Mouse (Mus musculus): ENCODE measurements at regions not wholly inside any gene's neighbourhood (a gene's known extent, or its start where the extent isn't known, plus 50 kb on each side); places are given as distances from the start of the nearest gene placed in this dataset.
"Not testable (repeated sequence)": the region's sequence is repeated elsewhere in the genome, so short reads cannot be mapped to it uniquely, and the experiment has no call there.

- WGBS, result 49% methylated on average over 2 of the region's 2 CpGs
- Histone ChIP-seq H3K9me3 (no peaks in the 10 kb centered on the region), H3K27ac (no peak overlapping the region), H3K36me3 (no peaks in the 10 kb centered on the region), H3K4me2 (replicated peaks) (no peak overlapping the region), H3K27me3 (replicated peaks) (no peaks in the 10 kb centered on the region), H3K4me1 (replicated peaks) (no peaks in the 10 kb centered on the region), H3K9ac (no peak overlapping the region), H3K4me3 (replicated peaks) (no peak overlapping the region)
- no peak for ATAC-seq
These were observed 447.6 kb upstream of the Arid1b start for GRCm38 (mm10) chr17:4546579-4546978.

- 81% methylated on average over 4 of the region's 4 CpGs for WGBS
- not testable (repeated sequence) for H3K4me2 ChIP-seq (replicated peaks); H3K4me3 ChIP-seq (replicated peaks); ATAC-seq; H3K36me3 ChIP-seq; H3K4me1 ChIP-seq (replicated peaks); H3K9ac ChIP-seq; H3K27ac ChIP-seq; H3K9me3 ChIP-seq; H3K27me3 ChIP-seq (replicated peaks)
These were observed 441.1 kb upstream of the Arid1b start for GRCm38 (mm10) chr17:4553026-4553425.

GRCm38 (mm10) chr17:4563641-4564040, 430.5 kb upstream of the Arid1b start:
- WGBS, result 58% methylated on average over 3 of the region's 3 CpGs
- no peaks in the 10 kb centered on the region for H3K4me1 ChIP-seq (replicated peaks)
- H3K4me2 ChIP-seq (replicated peaks), result no peak overlapping the region
- no peak overlapping the region for H3K4me3 ChIP-seq (replicated peaks)
- no peak for ATAC-seq
- no peaks in the 10 kb centered on the region for H3K36me3 ChIP-seq
- no peaks in the 10 kb centered on the region for H3K9me3 ChIP-seq
- H3K27ac ChIP-seq, result no peak overlapping the region
- no peaks in the 10 kb centered on the region for H3K27me3 ChIP-seq (replicated peaks)
- no peak overlapping the region for H3K9ac ChIP-seq

DNA sequence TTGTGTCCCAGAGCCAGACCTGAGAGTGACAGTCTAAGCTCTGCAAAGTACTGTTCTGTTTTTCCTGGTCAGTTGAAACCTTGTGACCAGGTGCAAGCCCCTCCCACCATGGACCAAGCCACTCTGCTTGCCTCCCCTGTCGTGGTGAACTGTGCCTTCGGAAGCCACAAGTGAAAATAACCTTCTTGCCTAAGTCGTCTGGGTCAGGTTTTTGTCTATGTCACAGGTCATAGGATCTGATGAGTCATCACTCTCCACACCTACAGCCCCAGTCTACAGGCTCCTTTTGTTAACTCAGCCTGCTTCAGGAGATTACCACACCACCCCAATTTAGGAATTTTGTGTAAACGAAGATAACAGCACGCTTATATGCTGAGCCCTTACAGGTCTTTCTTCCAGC, 417.2 kb upstream of the Arid1b start:
- H3K4me2 ChIP-seq (replicated peaks), result no peak overlapping the region
- H3K4me1 ChIP-seq (replicated peaks), result no peaks in the 10 kb centered on the region
- no peaks in the 10 kb centered on the region for H3K9me3 ChIP-seq
- H3K36me3 ChIP-seq, result no peaks in the 10 kb centered on the region
- H3K27me3 ChIP-seq (replicated peaks), result no peaks in the 10 kb centered on the region
- H3K27ac ChIP-seq, result no peak overlapping the region
- no peak for ATAC-seq
- WGBS, result 48% methylated on average over 5 of the region's 5 CpGs
- H3K4me3 ChIP-seq (replicated peaks), result no peak overlapping the region
- no peak overlapping the region for H3K9ac ChIP-seq

DNA sequence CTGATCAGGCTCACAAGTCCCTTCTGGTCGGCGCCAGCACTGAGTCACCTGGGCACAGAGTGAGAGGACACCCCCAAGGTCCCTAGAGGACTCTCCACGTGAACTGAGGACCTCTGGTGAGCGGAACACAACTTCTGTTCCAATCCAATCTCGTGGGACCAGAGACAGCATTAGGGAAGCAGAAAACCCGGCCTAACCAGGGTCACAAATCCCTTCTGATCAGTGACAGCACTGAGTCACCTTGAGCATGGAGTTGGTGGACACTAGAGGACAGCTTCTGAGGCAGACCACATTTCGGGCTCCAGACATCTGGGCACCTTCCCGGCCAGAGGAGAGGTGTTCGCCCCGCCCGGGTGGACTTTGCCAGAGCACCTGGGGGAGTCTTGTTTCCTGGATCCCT, 412.3 kb upstream of the Arid1b start:
- 86% methylated on average over 11 of the region's 11 CpGs for WGBS
- no peak for ATAC-seq
- no peaks in the 10 kb centered on the region for H3K9me3 ChIP-seq
- no peaks in the 10 kb centered on the region for H3K4me1 ChIP-seq (replicated peaks)
- no peaks in the 10 kb centered on the region for H3K27me3 ChIP-seq (replicated peaks)
- no peak overlapping the region for H3K4me3 ChIP-seq (replicated peaks)
- no peak overlapping the region for H3K4me2 ChIP-seq (replicated peaks)
- H3K9ac ChIP-seq, result no peak overlapping the region
- H3K27ac ChIP-seq, result no peak overlapping the region
- no peaks in the 10 kb centered on the region for H3K36me3 ChIP-seq

GRCm38 (mm10) chr17:4610481-4610880, 383.7 kb upstream of the Arid1b start:
- no peaks in the 10 kb centered on the region for H3K4me1 ChIP-seq (replicated peaks)
- H3K27me3 ChIP-seq (replicated peaks), result no peaks in the 10 kb centered on the region
- H3K27ac ChIP-seq, result no peak overlapping the region
- H3K4me3 ChIP-seq (replicated peaks), result no peak overlapping the region
- H3K4me2 ChIP-seq (replicated peaks), result no peak overlapping the region
- H3K9ac ChIP-seq, result no peak overlapping the region
- WGBS, result 75% methylated on average over 8 of the region's 8 CpGs
- ATAC-seq, result no peak
- H3K9me3 ChIP-seq, result no peaks in the 10 kb centered on the region
- H3K36me3 ChIP-seq, result no peaks in the 10 kb centered on the region

DNA sequence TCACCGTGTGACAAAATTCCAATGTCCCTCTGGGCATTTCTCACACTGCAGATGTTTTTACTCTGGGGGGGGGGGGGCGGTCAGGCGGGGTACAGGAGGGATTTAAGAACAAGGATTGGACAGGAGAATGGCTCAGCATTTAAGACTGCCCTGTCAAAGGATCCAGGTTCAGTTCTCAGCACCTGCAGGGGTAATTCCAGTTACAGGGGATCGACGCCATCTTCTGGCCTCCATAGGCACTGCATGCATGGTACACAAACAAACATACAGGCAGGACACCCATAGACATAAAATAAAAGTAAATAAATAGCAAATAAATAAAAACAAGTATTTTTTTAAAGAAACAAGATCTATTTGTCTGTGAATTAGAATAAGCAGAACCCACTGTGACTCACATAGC, 383.1 kb upstream of the Arid1b start:
- no peak for ATAC-seq
- no peaks in the 10 kb centered on the region for H3K4me1 ChIP-seq (replicated peaks)
- H3K27ac ChIP-seq, result no peak overlapping the region
- 88% methylated on average over 5 of the region's 5 CpGs for WGBS
- H3K4me2 ChIP-seq (replicated peaks), result no peak overlapping the region
- no peak overlapping the region for H3K4me3 ChIP-seq (replicated peaks)
- H3K36me3 ChIP-seq, result no peaks in the 10 kb centered on the region
- no peak overlapping the region for H3K9ac ChIP-seq
- no peaks in the 10 kb centered on the region for H3K27me3 ChIP-seq (replicated peaks)
- no peaks in the 10 kb centered on the region for H3K9me3 ChIP-seq

DNA sequence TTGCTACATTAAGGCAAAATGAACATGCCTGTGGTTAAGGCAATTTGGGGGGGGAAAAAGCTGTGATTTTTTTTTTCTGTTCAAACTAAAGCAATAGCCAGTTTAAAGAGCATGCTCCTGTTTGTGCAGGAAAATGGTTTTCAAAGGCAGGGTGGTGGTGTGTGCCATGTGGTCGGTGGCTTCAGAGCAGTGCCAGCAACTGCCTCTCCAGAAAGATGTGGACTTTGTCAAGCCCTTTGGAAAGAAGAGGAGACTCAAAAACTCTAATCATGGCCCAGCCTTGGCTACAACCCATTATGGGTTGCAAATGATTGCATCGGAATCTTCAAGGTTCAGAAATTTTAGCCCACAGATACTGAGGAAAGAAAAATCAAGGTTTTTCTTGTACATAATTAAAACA, 382.4 kb upstream of the Arid1b start:
- no peaks in the 10 kb centered on the region for H3K4me1 ChIP-seq (replicated peaks)
- no peak for ATAC-seq
- no peaks in the 10 kb centered on the region for H3K27me3 ChIP-seq (replicated peaks)
- H3K9ac ChIP-seq, result no peak overlapping the region
- no peak overlapping the region for H3K4me3 ChIP-seq (replicated peaks)
- no peaks in the 10 kb centered on the region for H3K9me3 ChIP-seq
- H3K36me3 ChIP-seq, result no peaks in the 10 kb centered on the region
- H3K4me2 ChIP-seq (replicated peaks), result no peak overlapping the region
- no peak overlapping the region for H3K27ac ChIP-seq
- 84% methylated on average over 2 of the region's 2 CpGs for whole genome bisulfite sequencing

GRCm38 (mm10) chr17:4612136-4612535, 382.0 kb upstream of the Arid1b start:
- Histone ChIP-seq H3K4me2 (replicated peaks) (no peak overlapping the region), H3K4me1 (replicated peaks) (no peaks in the 10 kb centered on the region)
- 56% methylated on average over 10 of the region's 10 CpGs for WGBS

DNA sequence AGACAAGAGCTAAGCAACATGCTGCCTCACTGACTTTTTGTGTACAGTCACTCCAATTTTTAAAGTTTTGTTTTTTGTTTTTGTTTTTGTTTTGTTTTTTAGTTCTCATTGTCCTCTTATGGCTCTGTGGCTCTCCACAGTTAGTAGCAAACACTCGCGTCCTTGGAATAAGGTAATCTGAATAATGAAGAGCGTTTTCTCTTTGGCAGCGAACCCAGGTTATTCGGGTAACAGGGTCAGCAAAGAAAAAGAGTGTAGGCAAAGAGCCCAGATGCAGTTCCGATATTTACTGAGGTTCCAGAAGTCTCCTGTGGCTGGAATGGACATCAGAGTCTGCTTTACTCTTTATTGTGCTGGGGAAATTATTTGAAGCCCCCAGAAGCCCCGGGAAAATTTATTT, 381.4 kb upstream of the Arid1b start:
- Histone ChIP-seq H3K4me1 (replicated peaks) (no peaks in the 10 kb centered on the region), H3K27me3 (replicated peaks) (no peaks in the 10 kb centered on the region)

More at GRCm38 (mm10) chr17:4612136-4612535, 382.0 kb upstream of the Arid1b start:
- Histone ChIP-seq H3K9me3 (no peaks in the 10 kb centered on the region), H3K4me3 (replicated peaks) (no peak overlapping the region), H3K27ac (no peak overlapping the region), H3K9ac (no peak overlapping the region), H3K27me3 (replicated peaks) (no peaks in the 10 kb centered on the region), H3K36me3 (no peaks in the 10 kb centered on the region)
- ATAC-seq, result no peak

DNA sequence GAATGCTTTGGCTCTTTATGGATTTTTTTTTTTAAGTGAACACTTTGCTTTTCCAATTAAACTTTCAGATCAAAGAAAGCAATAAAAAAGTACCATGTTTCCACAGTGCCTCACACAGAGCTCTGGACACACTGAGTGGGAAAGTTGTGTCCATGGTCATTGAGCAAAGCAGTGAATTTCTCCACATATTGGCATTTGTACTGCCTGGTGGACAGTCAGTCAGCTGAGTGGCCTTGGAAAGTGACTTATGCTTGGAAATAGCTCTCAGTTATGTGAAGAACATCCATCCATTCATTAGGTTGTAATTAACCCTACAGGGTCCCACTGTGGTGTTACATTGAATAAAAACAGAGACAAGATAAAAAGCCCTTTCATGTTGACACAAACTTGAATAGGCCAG, 373.8 kb upstream of the Arid1b start:
- Histone ChIP-seq H3K9ac (no peak overlapping the region), H3K27me3 (replicated peaks) (no peaks in the 10 kb centered on the region), H3K4me1 (replicated peaks) (no peaks in the 10 kb centered on the region), H3K36me3 (no peaks in the 10 kb centered on the region), H3K4me2 (replicated peaks) (no peak overlapping the region), H3K9me3 (no peaks in the 10 kb centered on the region), H3K4me3 (replicated peaks) (no peak overlapping the region), H3K27ac (no peak overlapping the region)
- ATAC-seq, result no peak

More for the DNA sequence above, 381.4 kb upstream of the Arid1b start:
- Histone ChIP-seq H3K9me3 (no peaks in the 10 kb centered on the region), H3K27ac (no peak overlapping the region), H3K9ac (no peak overlapping the region), H3K4me3 (replicated peaks) (no peak overlapping the region), H3K4me2 (replicated peaks) (no peak overlapping the region), H3K36me3 (no peaks in the 10 kb centered on the region)
- ATAC-seq, result no peak
- WGBS, result 81% methylated on average over 7 of the region's 7 CpGs

GRCm38 (mm10) chr17:4626126-4626525, 368.0 kb upstream of the Arid1b start:
- H3K4me3 ChIP-seq (replicated peaks); ATAC-seq; H3K9ac ChIP-seq; H3K9me3 ChIP-seq; H3K27ac ChIP-seq; H3K36me3 ChIP-seq; H3K27me3 ChIP-seq (replicated peaks); H3K4me2 ChIP-seq (replicated peaks); H3K4me1 ChIP-seq (replicated peaks): not testable (repeated sequence)
- 95% methylated on average over 1 of the region's 1 CpGs for WGBS

DNA sequence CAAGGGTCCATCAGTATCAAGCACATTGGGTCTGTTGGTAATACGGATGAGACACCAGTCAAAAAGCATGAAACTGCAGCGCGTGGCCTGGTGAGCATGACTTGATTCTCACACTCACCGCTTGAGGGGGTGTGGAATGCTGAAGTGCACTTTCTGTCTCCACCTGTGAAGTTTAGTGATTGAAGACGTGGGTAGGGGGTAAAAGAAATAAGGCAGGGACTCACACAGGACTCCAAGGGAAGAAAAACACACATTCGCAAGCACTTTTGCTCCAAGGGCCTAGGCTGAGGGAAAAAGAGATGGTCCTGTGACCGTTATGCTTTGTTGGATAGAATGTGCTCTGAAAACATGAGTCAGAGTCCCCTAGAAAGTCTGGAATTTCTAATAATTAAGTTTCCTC, 366.6 kb upstream of the Arid1b start:
- H3K4me1 ChIP-seq (replicated peaks), result no peaks in the 10 kb centered on the region
- no peaks in the 10 kb centered on the region for H3K9me3 ChIP-seq
- no peaks in the 10 kb centered on the region for H3K27me3 ChIP-seq (replicated peaks)
- H3K9ac ChIP-seq, result no peak overlapping the region
- H3K4me3 ChIP-seq (replicated peaks), result no peak overlapping the region
- H3K4me2 ChIP-seq (replicated peaks), result no peak overlapping the region
- no peaks in the 10 kb centered on the region for H3K36me3 ChIP-seq
- WGBS, result 83% methylated on average over 7 of the region's 7 CpGs
- H3K27ac ChIP-seq, result no peak overlapping the region
- ATAC-seq, result no peak

- H3K27me3 ChIP-seq (replicated peaks), result no peaks in the 10 kb centered on the region
- H3K4me3 ChIP-seq (replicated peaks), result no peak overlapping the region
- no peak for ATAC-seq
- no peaks in the 10 kb centered on the region for H3K36me3 ChIP-seq
- no peaks in the 10 kb centered on the region for H3K9me3 ChIP-seq
- 53% methylated on average over 4 of the region's 4 CpGs for WGBS
- no peak overlapping the region for H3K4me2 ChIP-seq (replicated peaks)
- H3K4me1 ChIP-seq (replicated peaks), result no peaks in the 10 kb centered on the region
- no peak overlapping the region for H3K27ac ChIP-seq
- no peak overlapping the region for H3K9ac ChIP-seq
These were observed 363.0 kb upstream of the Arid1b start for GRCm38 (mm10) chr17:4631122-4631521.

Data from intestine, embryonic 15.5 days (tissue).